Mouse (Mus musculus): ENCODE measurements around the gene Ppm1a. TPM values are rescaled to one million over a fixed set of nuclear protein-coding genes. Genes with fewer than 3 reads are reported as not detected.

Ppm1a gene
- 81.4 and 83.7 TPM in 2 replicates for polyA plus RNA-seq (2016; fragmentation: Nextera tagmentation; extraction: Ambion mirVana)

DNA sequence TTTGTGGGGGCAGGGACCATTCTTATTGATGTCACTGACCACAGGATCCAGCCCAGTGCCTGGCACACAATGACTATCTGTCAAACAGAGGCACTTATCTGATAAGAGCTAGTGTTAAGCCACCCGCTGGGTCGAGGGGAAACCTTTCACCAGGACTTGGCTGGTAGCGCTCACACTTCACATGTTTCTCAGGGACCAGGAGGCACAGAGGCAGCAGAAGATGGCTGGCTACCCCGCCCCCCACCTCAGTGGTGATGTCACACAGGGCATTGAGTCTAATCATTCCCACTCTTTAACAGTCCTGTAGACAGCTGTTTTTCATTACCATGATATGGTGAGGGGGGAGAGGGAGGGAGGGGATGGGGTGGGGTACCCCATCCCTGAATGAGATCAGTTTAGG, at the start of gene Ppm1a:
Ppm1a (plus strand) TSS at position 370 of the 400 bp plus-strand sequence.
- no peaks in the 10 kb centered on the region for H3K27me3 ChIP-seq
- no peak within 1 kb of the TSS for H3K9ac ChIP-seq
- H3K4me1 ChIP-seq = peaks cover 21% of the 10 kb centered on the region
- no peak within 1 kb of the TSS for H3K4me3 ChIP-seq
- ATAC-seq (ENCODE audit: insufficient number of reproducible peaks, insufficient read depth, low FRiP score, low TSS enrichment) = no peak
- 2% methylated on average over 4 of the region's 4 CpGs for WGBS
- H3K27ac ChIP-seq = peak within 1 kb of the TSS; percentile 63
- no peaks in the 10 kb centered on the region for H3K36me3 ChIP-seq
- H3K9me3 ChIP-seq = no peaks in the 10 kb centered on the region
- no peak within 1 kb of the TSS; the same call in 1 of the 2 replicates for H3K4me2 ChIP-seq (replicated peaks)

DNA sequence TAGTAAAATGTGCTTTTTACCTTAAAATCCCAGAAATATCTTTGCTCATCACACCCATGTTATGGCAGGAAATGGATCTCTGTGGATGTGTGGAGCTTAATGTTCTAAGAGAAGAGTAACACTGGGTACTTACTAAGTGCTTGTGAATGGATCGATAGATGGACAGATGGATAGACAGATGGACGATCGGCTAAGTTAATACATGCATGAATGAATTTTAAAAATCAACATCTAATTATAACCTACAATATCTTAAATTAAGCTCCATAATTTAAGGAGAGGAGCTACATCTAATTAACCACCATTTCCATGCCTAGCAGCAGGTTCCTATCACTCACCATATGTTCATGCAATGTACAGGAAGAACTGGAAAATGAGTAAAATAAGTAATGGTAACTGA, 47.3 kb upstream of the Ppm1a start:
- H3K4me3 ChIP-seq = no peak overlapping the region
- 91% methylated on average over 3 of the region's 3 CpGs for WGBS
- no peaks in the 10 kb centered on the region for H3K27me3 ChIP-seq
- no peaks in the 10 kb centered on the region for H3K36me3 ChIP-seq
- no peak overlapping the region for H3K4me2 ChIP-seq (replicated peaks)
- H3K27ac ChIP-seq = no peak overlapping the region
- no peaks in the 10 kb centered on the region for H3K9me3 ChIP-seq
- H3K9ac ChIP-seq = no peak overlapping the region
- ATAC-seq (ENCODE audit: insufficient number of reproducible peaks, insufficient read depth, low FRiP score, low TSS enrichment) = no peak
- H3K4me1 ChIP-seq = no peaks in the 10 kb centered on the region

DNA sequence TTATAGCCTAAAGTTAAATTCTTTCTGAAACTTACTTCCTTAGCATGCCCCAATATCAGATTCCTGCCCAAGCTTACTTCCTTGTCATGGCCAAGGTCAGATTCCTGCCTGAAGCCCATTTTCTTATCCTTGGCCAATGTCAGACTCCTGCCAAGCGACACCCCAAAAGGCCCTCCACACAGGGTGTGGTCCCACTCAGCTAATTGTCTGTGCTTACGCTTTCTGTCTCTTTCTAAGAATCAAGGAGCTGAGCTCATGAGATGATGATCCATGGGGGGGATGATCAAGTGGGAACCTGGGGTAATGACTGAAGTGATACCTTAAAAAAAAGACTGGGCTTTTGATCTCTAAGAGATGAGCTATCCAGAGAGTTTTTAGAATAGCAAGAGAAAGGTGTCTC, 42.4 kb upstream of the Ppm1a start:
- Histone ChIP-seq H3K4me3 (no peak overlapping the region), H3K4me2 (replicated peaks) (no peak overlapping the region), H3K36me3 (no peaks in the 10 kb centered on the region), H3K4me1 (peaks cover 7% of the 10 kb centered on the region; the same call in 1 of the 2 replicates), H3K9ac (no peak overlapping the region), H3K27me3 (no peaks in the 10 kb centered on the region), H3K9me3 (no peaks in the 10 kb centered on the region), H3K27ac (no peak overlapping the region)
- WGBS = 88% methylated on average over 2 of the region's 2 CpGs
- no peak for ATAC-seq (ENCODE audit: insufficient number of reproducible peaks, insufficient read depth, low FRiP score, low TSS enrichment)

DNA sequence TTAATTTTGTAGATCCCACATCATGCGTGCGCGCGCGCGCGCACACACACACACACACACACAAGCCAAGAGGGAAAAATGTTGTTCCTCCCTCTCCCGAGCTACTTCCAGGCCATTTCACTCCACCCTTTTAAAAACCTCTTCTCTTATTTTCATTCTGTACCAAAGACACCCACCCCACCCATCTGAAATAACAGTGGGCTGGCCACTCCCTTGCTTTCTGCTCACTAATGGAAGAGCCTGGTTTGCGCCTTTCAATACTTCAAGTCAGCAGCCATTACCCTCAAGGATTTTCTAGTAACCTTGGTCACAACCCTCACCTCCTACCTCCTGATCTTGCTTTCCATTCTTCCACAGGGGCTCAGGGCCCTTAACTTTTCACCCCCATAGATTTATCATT, 41.4 kb upstream of the Ppm1a start:
- no peak overlapping the region for H3K4me3 ChIP-seq
- H3K4me1 ChIP-seq = peaks cover 7% of the 10 kb centered on the region; the same call in 1 of the 2 replicates
- H3K9me3 ChIP-seq = no peaks in the 10 kb centered on the region
- WGBS = 95% methylated on average over 9 of the region's 9 CpGs
- no peaks in the 10 kb centered on the region for H3K27me3 ChIP-seq
- H3K36me3 ChIP-seq = no peaks in the 10 kb centered on the region
- H3K4me2 ChIP-seq (replicated peaks) = no peak overlapping the region
- ATAC-seq (ENCODE audit: insufficient number of reproducible peaks, insufficient read depth, low FRiP score, low TSS enrichment) = no peak
- no peak overlapping the region for H3K9ac ChIP-seq
- no peak overlapping the region for H3K27ac ChIP-seq

DNA sequence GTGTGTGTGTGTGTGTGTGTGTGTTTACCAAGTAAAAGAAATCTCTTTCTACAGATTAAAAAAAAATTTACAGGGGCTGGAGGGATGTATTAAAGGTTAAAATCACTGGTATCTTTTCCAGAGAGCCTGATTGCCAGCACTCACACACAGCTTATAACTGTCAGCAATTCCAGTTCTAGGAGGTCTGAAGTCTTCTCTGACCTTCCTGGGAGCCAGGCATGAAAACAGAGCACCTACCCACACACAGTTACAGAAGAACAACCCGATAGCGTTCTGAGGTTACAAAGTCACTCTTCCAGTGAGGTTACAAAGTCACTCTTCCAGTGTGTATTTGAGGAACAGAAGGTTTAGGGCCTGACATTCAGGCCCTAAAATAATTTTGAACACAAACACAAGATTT, 38.2 kb upstream of the Ppm1a start:
- ATAC-seq (ENCODE audit: insufficient number of reproducible peaks, insufficient read depth, low FRiP score, low TSS enrichment) = no peak
- Histone ChIP-seq H3K27me3 (no peaks in the 10 kb centered on the region), H3K9me3 (no peaks in the 10 kb centered on the region), H3K4me2 (replicated peaks) (no peak overlapping the region), H3K9ac (no peak overlapping the region), H3K36me3 (no peaks in the 10 kb centered on the region), H3K4me3 (no peak overlapping the region), H3K4me1 (peaks cover 7% of the 10 kb centered on the region; the same call in 1 of the 2 replicates), H3K27ac (no peak overlapping the region)
- WGBS = 67% methylated on average over 2 of the region's 2 CpGs

DNA sequence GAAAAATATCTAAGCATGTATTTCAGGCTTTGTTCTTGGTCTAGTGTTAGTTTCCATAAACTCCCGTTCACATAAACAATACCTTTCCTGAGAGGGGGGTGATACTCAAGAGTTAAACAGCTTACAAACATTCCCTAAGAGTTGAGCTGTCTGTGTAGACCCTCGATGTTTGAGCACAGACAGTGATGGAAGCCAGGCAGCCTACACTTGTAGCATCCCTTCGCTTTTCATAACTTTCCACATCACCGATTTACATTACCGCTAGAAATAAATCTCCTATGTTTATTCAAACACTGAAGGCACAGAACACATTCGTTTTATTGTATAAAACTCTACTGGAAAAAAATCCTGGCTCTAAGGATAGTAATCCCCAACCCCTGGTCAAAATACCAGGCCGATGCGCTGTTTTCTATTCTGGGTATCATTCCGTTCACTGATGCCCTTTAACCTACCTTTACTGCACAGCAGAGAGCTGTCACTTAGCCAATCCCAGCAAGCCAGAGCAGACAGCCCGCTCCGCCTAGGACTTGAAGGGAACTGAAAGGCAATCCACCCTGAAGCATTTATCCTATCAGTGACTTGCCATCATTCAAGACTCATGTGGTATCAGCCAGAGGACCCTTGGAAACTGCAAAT, 37.7 kb upstream of the Ppm1a start:
- no peaks in the 10 kb centered on the region for H3K27me3 ChIP-seq
- no peak overlapping the region for H3K27ac ChIP-seq
- peaks cover 7% of the 10 kb centered on the region; the same call in 1 of the 2 replicates for H3K4me1 ChIP-seq
- no peak overlapping the region for H3K4me3 ChIP-seq
- H3K9me3 ChIP-seq = no peaks in the 10 kb centered on the region
- no peak overlapping the region for H3K4me2 ChIP-seq (replicated peaks)
- WGBS = 75% methylated on average over 11 of the region's 11 CpGs
- H3K36me3 ChIP-seq = no peaks in the 10 kb centered on the region
- no peak overlapping the region for H3K9ac ChIP-seq
- ATAC-seq (ENCODE audit: insufficient number of reproducible peaks, insufficient read depth, low FRiP score, low TSS enrichment) = no peak

DNA sequence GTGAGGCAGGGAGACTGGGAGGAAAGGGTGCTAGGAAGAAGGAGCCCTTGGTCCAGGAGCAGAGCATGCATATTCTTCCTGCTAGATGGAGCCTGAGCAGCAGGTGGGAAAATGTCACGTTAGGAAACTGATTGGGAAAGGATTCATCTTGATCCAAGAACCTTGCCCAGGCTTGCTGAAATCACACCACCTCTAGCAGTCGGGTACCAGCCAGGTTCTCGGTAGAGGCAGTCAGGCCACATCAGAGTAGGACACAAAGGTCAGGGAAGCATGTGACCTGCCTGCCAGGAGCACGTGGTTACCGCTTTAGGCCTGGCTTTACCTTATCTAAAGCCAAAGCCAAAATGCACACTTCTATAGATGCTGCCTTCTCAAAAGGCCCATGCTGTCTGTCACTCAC, 35.5 kb upstream of the Ppm1a start:
- WGBS = 81% methylated on average over 5 of the region's 5 CpGs
- no peak for ATAC-seq (ENCODE audit: insufficient number of reproducible peaks, insufficient read depth, low FRiP score, low TSS enrichment)
- Histone ChIP-seq H3K9me3 (no peaks in the 10 kb centered on the region; the same call in 1 of the 2 replicates), H3K27ac (no peak overlapping the region), H3K9ac (no peak overlapping the region), H3K4me2 (replicated peaks) (no peak overlapping the region), H3K4me3 (no peak overlapping the region), H3K27me3 (no peaks in the 10 kb centered on the region), H3K36me3 (no peaks in the 10 kb centered on the region), H3K4me1 (peaks cover 7% of the 10 kb centered on the region; the same call in 1 of the 2 replicates)

DNA sequence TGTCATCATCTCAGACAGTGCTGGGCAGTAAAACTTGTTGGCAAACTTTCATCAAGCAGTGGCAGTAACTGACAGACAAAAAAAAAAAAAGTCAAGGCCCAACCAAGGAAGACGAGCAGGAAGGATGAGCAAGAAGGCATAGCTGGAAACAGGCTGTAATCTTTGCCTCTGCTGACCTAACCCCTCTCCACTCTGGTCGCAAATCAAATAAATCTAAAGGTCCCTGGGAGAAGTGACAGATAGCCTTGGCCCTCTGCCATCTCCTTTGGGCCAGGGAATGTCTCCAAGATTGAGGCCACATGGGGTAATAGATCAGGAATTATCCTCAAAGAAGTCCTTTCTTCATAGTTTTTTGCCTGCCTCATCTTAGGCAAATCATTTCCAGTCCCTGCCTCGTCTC, 33.3 kb upstream of the Ppm1a start:
- H3K27ac ChIP-seq = no peak overlapping the region
- no peaks in the 10 kb centered on the region for H3K27me3 ChIP-seq
- 0 out of 2 replicates have a peak, but pooled peaks cover 2% of the 10 kb centered on the region for H3K4me1 ChIP-seq
- no peaks in the 10 kb centered on the region; the same call in 1 of the 2 replicates for H3K9me3 ChIP-seq
- H3K4me2 ChIP-seq (replicated peaks) = no peak overlapping the region
- no peak overlapping the region for H3K4me3 ChIP-seq
- no peak overlapping the region for H3K9ac ChIP-seq
- WGBS = 42% methylated on average over 3 of the region's 3 CpGs
- ATAC-seq (ENCODE audit: insufficient number of reproducible peaks, insufficient read depth, low FRiP score, low TSS enrichment) = no peak
- H3K36me3 ChIP-seq = no peaks in the 10 kb centered on the region

DNA sequence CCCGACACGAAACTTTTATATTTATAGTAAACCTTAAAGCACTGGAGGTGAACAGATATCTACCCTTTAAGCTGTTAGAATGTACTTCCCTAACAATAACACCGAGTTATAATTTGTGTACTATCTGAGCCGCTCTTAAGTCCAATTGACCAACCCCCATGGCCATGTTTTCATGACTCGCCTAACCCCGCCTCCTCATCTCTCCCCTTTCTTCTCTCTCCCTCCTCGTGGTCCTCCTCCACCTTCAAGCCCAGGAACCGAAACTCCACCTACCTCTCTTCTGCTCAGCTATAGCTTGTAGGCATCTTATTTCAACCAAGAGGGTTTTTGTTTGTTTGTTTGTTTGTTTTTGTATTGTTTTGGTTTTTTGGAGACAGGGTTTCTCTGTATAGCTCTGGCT, 30.2 kb upstream of the Ppm1a start:
- H3K4me1 ChIP-seq = no peaks in the 10 kb centered on the region
- no peaks in the 10 kb centered on the region; the same call in 1 of the 2 replicates for H3K9me3 ChIP-seq
- H3K27me3 ChIP-seq = no peaks in the 10 kb centered on the region
- H3K36me3 ChIP-seq = no peaks in the 10 kb centered on the region
- H3K9ac ChIP-seq = no peak overlapping the region
- ATAC-seq (ENCODE audit: insufficient number of reproducible peaks, insufficient read depth, low FRiP score, low TSS enrichment) = no peak
- no peak overlapping the region for H3K4me2 ChIP-seq (replicated peaks)
- WGBS = 90% methylated on average over 8 of the region's 8 CpGs
- H3K4me3 ChIP-seq = no peak overlapping the region
- H3K27ac ChIP-seq = no peak overlapping the region

DNA sequence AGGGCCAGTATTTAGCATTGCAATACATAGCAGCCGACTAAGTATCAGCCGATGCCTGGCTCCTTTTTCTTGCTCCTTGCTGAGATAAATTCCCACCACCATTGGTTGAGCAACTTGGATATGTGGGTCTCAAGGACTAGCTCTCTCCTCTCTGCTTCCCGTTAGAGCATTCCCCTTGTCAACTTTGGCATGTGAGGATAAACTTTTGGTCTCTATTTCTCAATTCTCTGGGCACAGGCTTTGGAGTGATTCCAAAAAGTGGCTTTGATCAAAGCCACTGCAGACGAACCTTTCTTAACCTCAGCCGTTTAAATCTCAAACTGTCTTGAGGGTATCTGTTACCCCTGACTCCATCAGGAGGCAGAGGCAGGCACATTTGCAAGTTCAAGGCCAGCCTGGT, 29.6 kb upstream of the Ppm1a start:
- H3K27me3 ChIP-seq = no peaks in the 10 kb centered on the region
- H3K4me2 ChIP-seq (replicated peaks) = no peak overlapping the region
- no peaks in the 10 kb centered on the region for H3K36me3 ChIP-seq
- H3K4me3 ChIP-seq = no peak overlapping the region
- 65% methylated on average over 5 of the region's 5 CpGs for WGBS
- H3K9me3 ChIP-seq = no peaks in the 10 kb centered on the region; the same call in 1 of the 2 replicates
- H3K9ac ChIP-seq = no peak overlapping the region
- H3K4me1 ChIP-seq = no peaks in the 10 kb centered on the region
- H3K27ac ChIP-seq = no peak overlapping the region
- ATAC-seq (ENCODE audit: insufficient number of reproducible peaks, insufficient read depth, low FRiP score, low TSS enrichment) = no peak

DNA sequence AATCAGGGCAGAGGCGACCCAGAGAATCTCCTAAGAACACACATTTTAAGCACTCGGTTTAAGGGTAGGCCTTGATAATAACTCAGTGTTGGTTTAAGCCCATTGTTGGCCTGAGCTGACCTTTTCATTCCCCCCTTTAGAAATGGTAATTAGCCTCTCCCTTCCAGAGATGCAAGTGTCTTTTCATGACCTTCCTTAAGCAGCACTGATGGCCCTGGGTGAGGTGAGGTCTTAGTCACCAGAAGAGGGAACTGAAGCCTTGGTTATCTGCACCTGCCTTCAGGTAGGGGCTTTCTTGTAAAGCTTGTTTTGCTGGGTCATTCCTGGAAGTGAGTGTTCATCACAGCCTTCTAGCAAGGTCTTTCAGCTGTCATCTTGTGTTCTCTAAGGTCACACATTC, 23.1 kb upstream of the Ppm1a start:
- ATAC-seq (ENCODE audit: insufficient number of reproducible peaks, insufficient read depth, low FRiP score, low TSS enrichment) = no peak
- Histone ChIP-seq H3K27ac (no peak overlapping the region), H3K27me3 (no peaks in the 10 kb centered on the region), H3K4me3 (no peak overlapping the region), H3K36me3 (no peaks in the 10 kb centered on the region), H3K4me1 (no peaks in the 10 kb centered on the region), H3K9me3 (no peaks in the 10 kb centered on the region), H3K4me2 (replicated peaks) (no peak overlapping the region), H3K9ac (no peak overlapping the region)
- 56% methylated on average over 2 of the region's 2 CpGs for WGBS

DNA sequence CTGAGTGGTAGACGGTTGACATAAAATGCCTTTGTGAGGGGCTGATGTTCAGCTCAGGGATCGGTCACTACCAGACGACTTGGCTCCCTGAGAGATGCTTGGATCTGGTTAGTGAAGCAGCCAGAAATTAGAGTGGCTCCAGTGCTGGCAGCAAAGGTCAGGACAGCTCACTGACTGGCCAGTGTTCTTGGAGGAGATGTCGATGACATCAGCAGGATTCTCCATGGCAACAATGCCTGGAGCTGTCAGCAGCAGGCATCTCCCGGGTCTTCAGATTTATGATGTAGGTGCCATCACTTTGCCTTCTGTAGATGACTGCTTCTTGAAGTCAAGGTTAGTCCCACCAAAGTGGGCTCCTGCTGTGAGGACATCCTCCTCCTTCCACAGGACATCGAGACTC, 16.1 kb upstream of the Ppm1a start:
- Histone ChIP-seq H3K27ac (no peak overlapping the region), H3K9ac (no peak overlapping the region), H3K9me3 (no peaks in the 10 kb centered on the region), H3K4me2 (replicated peaks) (no peak overlapping the region), H3K36me3 (no peaks in the 10 kb centered on the region), H3K4me1 (no peaks in the 10 kb centered on the region), H3K27me3 (no peaks in the 10 kb centered on the region), H3K4me3 (no peak overlapping the region)
- ATAC-seq (ENCODE audit: insufficient number of reproducible peaks, insufficient read depth, low FRiP score, low TSS enrichment) = no peak
- WGBS = 67% methylated on average over 6 of the region's 6 CpGs
